Mouse (Mus musculus) hindbrain, embryonic 16.5 days (tissue): ENCODE results near the gene Gm45783. TPM values are rescaled to one million over a fixed set of nuclear protein-coding genes. Genes with fewer than 3 reads are reported as not detected.
"Not testable (repeated sequence)": the region's sequence is repeated elsewhere in the genome, so short reads cannot be mapped to it uniquely, and the experiment has no call there.

Experiments
- ATAC-seq: fragments of 200-750 bp; cut with Nextera tagmentation; 2 replicates; pipeline ENCODE4 v1.8.0; 2017; ENCODE audit warnings: moderate TSS enrichment, moderate library complexity
- H3K27ac ChIP-seq: fragments of 300-500 bp; sonication (generic); 2 replicates; pipeline ENCODE4 v1.5.1; 2014; ENCODE audit warnings: low read depth, mild to moderate bottlenecking, control low read depth, low read length, moderate library complexity
- H3K27me3 ChIP-seq: fragments of 300-500 bp; sonication (generic); replicated peaks from 2 replicates; pipeline ENCODE4 v1.6.1; 2014; ENCODE audit warnings: low read length; ENCODE audit not compliant: control insufficient read depth, insufficient read depth
- H3K36me3 ChIP-seq: fragments of 300-500 bp; sonication (generic); 2 replicates; pipeline ENCODE4 v1.6.1; 2014; ENCODE audit warnings: mild to moderate bottlenecking, low read length, moderate library complexity, mixed read lengths; ENCODE audit not compliant: control insufficient read depth, insufficient read depth
- H3K4me1 ChIP-seq: fragments of 300-500 bp; sonication (generic); 2 replicates; pipeline ENCODE4 v1.6.1; 2014; ENCODE audit warnings: low read depth, low read length; ENCODE audit not compliant: control insufficient read depth, insufficient read depth
- H3K4me2 ChIP-seq: fragments of 300-500 bp; sonication (generic); 2 replicates; pipeline ENCODE4 v1.6.1; 2014; ENCODE audit warnings: mild to moderate bottlenecking, low read length, control low read depth, moderate library complexity
- H3K4me3 ChIP-seq: fragments of 300-500 bp; sonication (generic); 2 replicates; pipeline ENCODE4 v1.5.1; 2014; ENCODE audit warnings: mild to moderate bottlenecking, low read length, control low read depth, moderate library complexity
- H3K9ac ChIP-seq: fragments of 300-500 bp; sonication (generic); 2 replicates; pipeline ENCODE4 v1.6.1; 2014; ENCODE audit warnings: low read depth, mild to moderate bottlenecking, control low read depth, low read length, moderate library complexity
- H3K9me3 ChIP-seq: fragments of 300-500 bp; sonication (generic); 2 replicates; pipeline ENCODE4 v1.6.1; 2014; ENCODE audit warnings: mild to moderate bottlenecking, low read length, moderate library complexity; ENCODE audit not compliant: control insufficient read depth
- WGBS: fragments of 180-500 bp; shearing (Covaris S2); extraction: QIAGEN DNeasy Blood & Tissue Kit; methylation state at CpG from one replicate; pipeline ENCODE4 v1.1.7; 2014; 5-methylcytosine and 5-hydroxymethylcytosine counted together
- microRNA-seq: library from miRNA; unstranded; fragments of <30 nt; microRNA quantifications from one replicate; pipeline ENCODE4, GENCODE M21; 2017
- polyA plus RNA-seq: library from polyadenylated mRNA; unstranded; fragments of >200 nt; fragmentation: Nextera tagmentation; extraction: Ambion mirVana; gene quantifications from 2 replicates; pipeline ENCODE4 v1.2.1, GENCODE M21; 2015

Gene Gm45783
- 0.25 TPM in 1 of 2 replicates, not detected in the other for polyA plus RNA-seq

DNA sequence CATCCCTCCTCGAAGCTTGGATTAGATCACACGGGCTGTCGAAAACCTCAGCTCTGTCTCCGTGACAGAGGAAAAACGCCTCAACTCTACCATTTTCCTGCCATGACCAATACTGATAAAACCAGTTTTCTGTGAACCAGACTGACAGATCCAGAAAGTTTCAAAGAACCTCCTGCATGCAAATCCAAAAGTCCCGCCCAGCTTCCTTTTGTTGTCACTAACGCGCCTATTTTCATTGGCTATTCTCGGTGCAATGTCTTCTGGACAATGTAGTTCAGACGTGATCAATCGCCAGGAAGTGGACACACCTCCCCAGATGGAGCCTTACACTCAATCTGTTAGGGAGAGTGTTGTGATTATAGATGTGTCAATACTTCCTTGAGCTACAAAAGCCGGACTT, at the start of gene Gm45783:
Gene Gm45783 (minus strand): TSS at position 143 of the 400 bp plus-strand sequence.
- not testable (repeated sequence) for ATAC-seq, H3K4me3 ChIP-seq, H3K27ac ChIP-seq, H3K9me3 ChIP-seq, H3K9ac ChIP-seq, H3K4me2 ChIP-seq, H3K36me3 ChIP-seq, H3K4me1 ChIP-seq, H3K27me3 ChIP-seq
- 60% methylated on average over 12 of the region's 12 CpGs for WGBS

DNA sequence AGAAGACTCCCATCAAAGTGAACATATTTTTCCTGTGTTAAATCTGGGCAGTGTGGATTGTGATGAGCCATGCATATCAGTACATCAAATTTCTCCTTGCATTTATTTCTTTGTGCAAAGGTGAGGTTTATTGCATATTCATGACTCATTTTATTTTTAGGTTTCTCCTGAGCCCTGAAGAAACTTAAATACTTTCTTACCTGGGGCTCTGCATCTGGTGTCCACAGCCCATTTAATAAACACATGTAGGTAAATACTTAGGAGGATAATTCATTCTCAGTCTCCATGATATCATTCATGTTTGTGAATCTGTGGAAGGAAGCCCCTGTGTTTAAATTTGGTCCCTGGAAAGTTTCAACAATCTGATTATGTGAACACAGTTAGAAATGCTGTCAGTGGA, 25.2 kb upstream of the Gm45783 start, which contains the start of gene Vmn2r31:
Gene Vmn2r31 (minus strand): TSS at position 101 of the 400 bp plus-strand sequence.
- not testable (repeated sequence) for ATAC-seq, H3K4me1 ChIP-seq, H3K36me3 ChIP-seq, H3K4me2 ChIP-seq, H3K9ac ChIP-seq, H3K27ac ChIP-seq, H3K4me3 ChIP-seq, H3K27me3 ChIP-seq, H3K9me3 ChIP-seq

DNA sequence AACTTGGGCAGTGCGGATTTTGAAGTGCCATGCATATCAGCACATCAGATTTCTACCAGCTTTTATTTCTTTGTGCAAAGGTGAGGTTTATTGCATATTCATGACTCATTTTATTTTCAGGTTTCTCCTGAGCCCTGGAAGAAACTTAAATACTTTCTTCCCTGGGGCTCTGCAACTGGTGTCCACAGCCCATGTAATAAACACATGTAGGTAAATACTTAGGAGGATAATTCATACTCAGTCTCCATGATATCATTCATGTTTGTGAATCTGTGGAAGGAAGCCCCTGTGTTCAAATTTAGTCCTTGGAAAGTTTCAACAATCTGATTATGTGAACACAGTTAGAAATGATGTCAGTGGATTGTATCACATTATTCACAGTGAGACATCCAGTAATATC, 36.9 kb downstream of the Gm45783 start, which contains the start of gene Vmn2r30:
Gene Vmn2r30 (minus strand): TSS at position 101 of the 400 bp plus-strand sequence.
- H3K27ac ChIP-seq, H3K36me3 ChIP-seq, H3K9ac ChIP-seq, H3K9me3 ChIP-seq, H3K4me2 ChIP-seq, H3K4me3 ChIP-seq, H3K27me3 ChIP-seq, H3K4me1 ChIP-seq, ATAC-seq: not testable (repeated sequence)
- no CpG with 5 or more reads among the region's 1 CpGs for WGBS

- 77% methylated on average over 16 of the region's 16 CpGs for WGBS
- Histone ChIP-seq H3K9ac (no peak overlapping the region), H3K27ac (no peak overlapping the region), H3K4me1 (no peaks in the 10 kb centered on the region), H3K36me3 (peaks cover 34% of the 10 kb centered on the region), H3K4me2 (no peak overlapping the region), H3K9me3 (no peaks in the 10 kb centered on the region), H3K27me3 (no peaks in the 10 kb centered on the region), H3K4me3 (no peak overlapping the region)
- no peak for ATAC-seq
Measured at GRCm38 (mm10) chr7:7295595-7295994, 78.8 kb downstream of the Gm45783 start.

Small RNAs within 50 kb of the gene (microRNA-seq; reads per million reads assigned to microRNA genes)
- 1.7 reads per million for gene Mir5620

Other genes with a start within 250 kb of the Gm45783 start
- 10.3 and 12.8 TPM in 2 replicates for gene Zfp773, start 237.8 kb downstream of the Gm45783 start, polyA plus RNA-seq
- gene Zfp418, start 203.2 kb downstream of the Gm45783 start, polyA plus RNA-seq, result 2.5 and 3.3 TPM in 2 replicates
- gene Zfp772, start 164.6 kb downstream of the Gm45783 start, polyA plus RNA-seq, result 9.7 and 10.4 TPM in 2 replicates
- gene Vmn2r29, start 127.2 kb downstream of the Gm45783 start, polyA plus RNA-seq, result 1.9 and 2.0 TPM in 2 replicates
- gene Gm45844, start 96.3 kb downstream of the Gm45783 start, polyA plus RNA-seq, result 14.6 and 15.0 TPM in 2 replicates
- gene Clcn4, start 73.7 kb downstream of the Gm45783 start, polyA plus RNA-seq, result 213 and 216 TPM in 2 replicates
- not detected in 2 replicates for gene Vmn2r30, start 37.0 kb downstream of the Gm45783 start, polyA plus RNA-seq
- gene Vmn2r31, start 25.1 kb upstream of the Gm45783 start, polyA plus RNA-seq, result not detected in 2 replicates
- not detected in 2 replicates for gene Vmn2r32, start 105.4 kb upstream of the Gm45783 start, polyA plus RNA-seq
- gene Vmn2r33, start 192.2 kb upstream of the Gm45783 start, polyA plus RNA-seq, result not detected in 2 replicates